Mouse (Mus musculus): ENCODE data around the gene Zfp90. TPM values are rescaled to one million over a fixed set of nuclear protein-coding genes. Genes with fewer than 3 reads are reported as not detected.

The Zfp90 gene
- 14.1 and 15.2 TPM in 2 replicates for polyA plus RNA-seq (2015; fragmentation: Nextera tagmentation; extraction: Ambion mirVana)

- DNase-seq (ENCODE audit: low spot score) (peak; percentile 99), ATAC-seq (replicated peaks; ENCODE audit: low FRiP score, low read depth) (peak; percentile 94)
- H3K9ac ChIP-seq (ENCODE audit: low read depth, low read length) = peak within 1 kb of the TSS; percentile 80
- under 1% methylated on average over 46 of the region's 46 CpGs for WGBS
- peak within 1 kb of the TSS; percentile 72 for H3K4me2 ChIP-seq (ENCODE audit: low read length)
- peaks cover 8% of the 10 kb centered on the region for H3K4me1 ChIP-seq (replicated peaks; ENCODE audit: insufficient read depth, low read length)
- H3K36me3 ChIP-seq (ENCODE audit: insufficient read depth, low read length) = peaks cover 19% of the 10 kb centered on the region
- no peaks in the 10 kb centered on the region for H3K27me3 ChIP-seq (ENCODE audit: insufficient read depth, low read length)
- peak; percentile 95 for TF ChIP-seq CTCF (IDR thresholded peaks at IDR 0.05; ENCODE audit: low read depth)
- peak within 1 kb of the TSS; percentile 95 for H3K27ac ChIP-seq
- H3K9me3 ChIP-seq (replicated peaks; ENCODE audit: low read length) = no peaks in the 10 kb centered on the region
- peak within 1 kb of the TSS; percentile 54 for H3K4me3 ChIP-seq (replicated peaks; ENCODE audit: low read depth, low read length)
Observed at GRCm38 (mm10) chr8:106415182-106415971, at the start of gene Zfp90. Gene Zfp90, plus strand, starts transcription at chr8:106415327.

DNA sequence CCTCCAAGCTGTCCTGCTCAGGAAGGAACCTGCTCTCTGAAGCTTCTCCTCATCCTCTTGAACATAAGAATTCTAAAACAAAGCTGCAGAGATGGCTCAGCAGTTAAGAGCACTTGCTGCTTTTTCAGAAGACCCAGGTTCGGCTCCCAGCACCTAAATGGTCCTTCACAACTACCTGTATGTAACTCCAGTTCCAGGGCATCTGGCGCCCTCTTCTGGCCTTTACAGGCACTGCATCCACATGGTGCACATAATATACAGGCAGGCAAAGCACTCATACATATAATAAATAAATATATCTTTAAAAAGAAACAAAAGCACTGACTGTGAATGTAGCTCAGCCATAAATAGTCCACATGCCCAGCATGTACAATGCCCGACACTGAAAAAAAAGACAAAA is 46.6 kb upstream of the Zfp90 start:
- H3K9ac ChIP-seq (ENCODE audit: low read depth, low read length) = no peak overlapping the region
- no peak overlapping the region for H3K4me3 ChIP-seq (replicated peaks; ENCODE audit: low read depth, low read length)
- no peaks in the 10 kb centered on the region for H3K4me1 ChIP-seq (replicated peaks; ENCODE audit: insufficient read depth, low read length)
- ATAC-seq (replicated peaks; ENCODE audit: low FRiP score, low read depth) = no peak
- no peak overlapping the region for H3K27ac ChIP-seq
- TF ChIP-seq CTCF (IDR thresholded peaks at IDR 0.05; ENCODE audit: low read depth) = peak; percentile 26; the same call in 1 of the 2 replicates
- no peaks in the 10 kb centered on the region for H3K36me3 ChIP-seq (ENCODE audit: insufficient read depth, low read length)
- no peak for DNase-seq (ENCODE audit: low spot score)
- H3K9me3 ChIP-seq (replicated peaks; ENCODE audit: low read length) = no peaks in the 10 kb centered on the region
- no peaks in the 10 kb centered on the region for H3K27me3 ChIP-seq (ENCODE audit: insufficient read depth, low read length)
- 69% methylated on average over 3 of the region's 3 CpGs for WGBS
- no peak overlapping the region for H3K4me2 ChIP-seq (ENCODE audit: low read length)

- Histone ChIP-seq H3K27ac (no peak overlapping the region), H3K27me3 (ENCODE audit: insufficient read depth, low read length) (no peaks in the 10 kb centered on the region), H3K9me3 (replicated peaks; ENCODE audit: low read length) (no peaks in the 10 kb centered on the region), H3K4me2 (ENCODE audit: low read length) (no peak overlapping the region), H3K4me1 (replicated peaks; ENCODE audit: insufficient read depth, low read length) (no peaks in the 10 kb centered on the region), H3K4me3 (replicated peaks; ENCODE audit: low read depth, low read length) (no peak overlapping the region), H3K36me3 (ENCODE audit: insufficient read depth, low read length) (no peaks in the 10 kb centered on the region), H3K9ac (ENCODE audit: low read depth, low read length) (no peak overlapping the region)
- DNase-seq (ENCODE audit: low spot score) (no peak), ATAC-seq (replicated peaks; ENCODE audit: low FRiP score, low read depth) (no peak)
- no peak for TF ChIP-seq CTCF (IDR thresholded peaks at IDR 0.05; ENCODE audit: low read depth)
- 77% methylated on average over 7 of the region's 7 CpGs for WGBS
Observed at GRCm38 (mm10) chr8:106369069-106369468, 46.1 kb upstream of the Zfp90 start.

- H3K9ac ChIP-seq (ENCODE audit: low read depth, low read length) = no peak overlapping the region
- H3K27me3 ChIP-seq (ENCODE audit: insufficient read depth, low read length) = no peaks in the 10 kb centered on the region
- H3K4me3 ChIP-seq (replicated peaks; ENCODE audit: low read depth, low read length) = no peak overlapping the region
- TF ChIP-seq CTCF (IDR thresholded peaks at IDR 0.05; ENCODE audit: low read depth) = no peak
- no peaks in the 10 kb centered on the region for H3K9me3 ChIP-seq (replicated peaks; ENCODE audit: low read length)
- ATAC-seq (replicated peaks; ENCODE audit: low FRiP score, low read depth) (no peak), DNase-seq (ENCODE audit: low spot score) (no peak)
- no peak overlapping the region for H3K4me2 ChIP-seq (ENCODE audit: low read length)
- H3K36me3 ChIP-seq (ENCODE audit: insufficient read depth, low read length) = no peaks in the 10 kb centered on the region
- H3K4me1 ChIP-seq (replicated peaks; ENCODE audit: insufficient read depth, low read length) = no peaks in the 10 kb centered on the region
- H3K27ac ChIP-seq = no peak overlapping the region
- WGBS = 68% methylated on average over 7 of the region's 7 CpGs
Observed at GRCm38 (mm10) chr8:106375957-106376356, 39.2 kb upstream of the Zfp90 start.

DNA sequence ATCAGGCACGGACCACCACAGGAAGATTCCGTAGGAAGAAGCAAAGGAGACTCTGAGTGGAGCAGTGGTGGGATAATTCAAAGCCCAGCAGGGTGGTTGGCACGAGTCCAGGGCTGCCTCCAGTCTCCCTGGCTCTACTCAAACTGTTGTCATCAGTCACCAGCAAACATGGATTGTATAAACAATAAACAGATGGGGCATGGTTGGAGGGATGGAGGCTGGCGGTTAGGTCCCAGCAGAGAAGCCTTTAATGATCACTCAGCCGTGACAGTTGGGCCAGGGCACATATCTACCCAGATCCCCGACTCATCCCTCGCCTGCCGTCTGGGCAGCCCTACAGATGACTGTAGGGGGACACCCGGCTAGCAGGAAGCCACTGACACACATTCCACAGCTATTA is 38.3 kb upstream of the Zfp90 start:
- Histone ChIP-seq H3K36me3 (ENCODE audit: insufficient read depth, low read length) (no peaks in the 10 kb centered on the region), H3K27me3 (ENCODE audit: insufficient read depth, low read length) (no peaks in the 10 kb centered on the region), H3K4me3 (replicated peaks; ENCODE audit: low read depth, low read length) (no peak overlapping the region), H3K4me2 (ENCODE audit: low read length) (no peak overlapping the region), H3K9me3 (replicated peaks; ENCODE audit: low read length) (no peaks in the 10 kb centered on the region), H3K4me1 (replicated peaks; ENCODE audit: insufficient read depth, low read length) (no peaks in the 10 kb centered on the region), H3K9ac (ENCODE audit: low read depth, low read length) (no peak overlapping the region), H3K27ac (no peak overlapping the region)
- DNase-seq (ENCODE audit: low spot score) = peak; percentile 10
- ATAC-seq (replicated peaks; ENCODE audit: low FRiP score, low read depth) = no peak
- WGBS = 30% methylated on average over 9 of the region's 9 CpGs
- TF ChIP-seq CTCF (IDR thresholded peaks at IDR 0.05; ENCODE audit: low read depth) = no peak

DNA sequence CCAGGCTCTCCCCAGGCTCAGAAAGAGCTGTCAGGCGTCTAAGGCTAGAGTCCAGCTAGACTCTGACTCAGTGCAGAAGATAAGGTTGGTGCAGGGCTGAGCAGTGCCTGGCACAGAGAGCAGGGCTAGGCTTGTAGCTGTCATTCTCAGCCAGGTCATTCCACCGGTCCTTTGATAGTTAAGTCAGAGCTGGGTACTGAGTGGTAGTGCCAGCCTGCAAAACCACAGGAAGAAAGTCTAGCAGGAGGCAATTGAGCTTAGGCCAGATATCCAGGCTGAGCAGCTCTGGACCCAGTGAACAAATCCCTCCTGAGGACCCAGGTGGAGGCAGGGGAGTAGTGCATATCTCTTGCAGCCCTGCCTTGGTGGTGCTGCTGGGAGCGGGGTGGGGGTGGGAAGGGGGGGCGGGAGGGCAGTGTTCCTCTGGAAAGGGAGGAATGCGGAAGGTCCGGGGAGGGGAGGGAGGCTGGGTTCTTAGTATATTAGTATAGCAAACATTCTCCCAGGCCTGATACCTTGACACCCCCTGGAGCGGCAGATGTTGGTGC is 36.6 kb upstream of the Zfp90 start:
- Histone ChIP-seq H3K4me1 (replicated peaks; ENCODE audit: insufficient read depth, low read length) (no peaks in the 10 kb centered on the region), H3K4me3 (replicated peaks; ENCODE audit: low read depth, low read length) (no peak overlapping the region), H3K4me2 (ENCODE audit: low read length) (no peak overlapping the region), H3K27ac (no peak overlapping the region), H3K27me3 (ENCODE audit: insufficient read depth, low read length) (no peaks in the 10 kb centered on the region), H3K9me3 (replicated peaks; ENCODE audit: low read length) (no peaks in the 10 kb centered on the region), H3K36me3 (ENCODE audit: insufficient read depth, low read length) (no peaks in the 10 kb centered on the region), H3K9ac (ENCODE audit: low read depth, low read length) (no peak overlapping the region)
- no peak for TF ChIP-seq CTCF (IDR thresholded peaks at IDR 0.05; ENCODE audit: low read depth)
- ATAC-seq (replicated peaks; ENCODE audit: low FRiP score, low read depth) = no peak
- WGBS = 52% methylated on average over 7 of the region's 7 CpGs
- DNase-seq (ENCODE audit: low spot score) = no peak

Data from kidney, postnatal 0 days (tissue).